Mouse (Mus musculus) mesoderm, embryonic 11.5 days (tissue): ENCODE data around the gene Mtrr.

ENCODE experiments used
- DNase-seq: peaks from one replicate; pipeline ENCODE4 v3.0.0-alpha.2; 2012; ENCODE audit warnings: low read depth, low spot score

Gene Mtrr

DNA sequence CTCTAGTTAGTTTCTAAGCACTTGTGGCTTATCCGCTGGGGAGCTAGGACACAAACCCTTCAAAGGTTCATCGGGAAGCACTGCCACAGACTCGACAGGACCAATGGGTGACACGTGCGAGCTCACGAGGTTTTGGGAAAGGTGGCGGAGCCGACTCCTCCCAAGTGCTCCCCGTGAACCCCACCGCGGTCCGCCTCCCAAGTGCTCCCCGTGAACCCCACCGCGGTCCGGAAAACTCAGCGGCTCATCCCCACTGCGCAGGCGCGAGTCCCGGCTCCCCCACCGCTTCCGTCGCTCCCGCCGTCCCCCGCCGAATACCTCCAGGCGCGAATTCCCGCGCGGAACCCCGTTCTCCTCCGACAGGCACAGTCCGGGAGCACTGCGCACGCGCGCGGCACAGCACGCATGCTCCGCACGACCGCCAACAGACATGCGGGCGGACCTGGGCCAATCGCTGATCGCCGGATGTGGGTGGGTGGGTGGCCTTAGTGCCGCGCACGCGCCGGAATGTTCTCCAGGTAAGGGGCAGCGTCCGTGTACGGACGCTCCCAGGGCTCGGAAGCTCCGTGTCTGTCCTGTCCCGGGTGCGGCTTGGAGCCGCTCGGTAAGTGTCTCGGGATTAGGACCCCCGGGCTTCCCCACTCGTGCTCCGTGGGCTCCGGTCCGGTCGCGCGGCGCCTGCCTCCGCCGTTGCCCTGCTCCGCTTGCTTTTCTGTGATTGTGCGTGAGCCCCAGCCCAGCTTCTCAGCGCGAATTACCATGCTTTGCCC lies at the start of gene Mtrr, which contains the start of gene Fastkd3:
Gene Mtrr, minus strand, starts transcription at position 403 of the 770 bp plus-strand sequence.
Gene Fastkd3, plus strand, starts transcription at position 488 of the 770 bp plus-strand sequence.
- peak; percentile 98 for DNase-seq

DNA sequence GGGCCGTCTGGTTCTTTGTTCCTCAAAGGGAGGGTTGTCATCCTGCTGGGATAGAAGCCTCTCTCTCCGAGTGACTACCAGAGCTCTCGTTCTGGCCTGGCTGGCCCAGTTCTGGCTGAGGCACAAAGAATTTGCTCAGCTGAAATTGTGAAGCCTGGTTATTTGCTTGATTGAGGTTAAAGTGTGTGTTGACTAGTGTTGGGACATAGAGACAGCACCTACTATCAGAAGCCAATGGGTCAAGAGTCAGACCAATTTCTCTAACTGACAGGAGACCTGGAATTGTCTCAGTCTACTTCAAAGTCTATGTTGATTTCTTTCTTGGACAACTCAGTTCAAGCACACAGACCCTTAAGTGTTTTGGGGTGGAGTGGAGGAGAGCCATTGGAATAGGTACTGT lies 45.1 kb upstream of the Mtrr start:
- DNase-seq, result no peak

GRCm38 (mm10) chr13:68622792-68623191 lies 40.8 kb upstream of the Mtrr start:
- DNase-seq, result no peak

DNA sequence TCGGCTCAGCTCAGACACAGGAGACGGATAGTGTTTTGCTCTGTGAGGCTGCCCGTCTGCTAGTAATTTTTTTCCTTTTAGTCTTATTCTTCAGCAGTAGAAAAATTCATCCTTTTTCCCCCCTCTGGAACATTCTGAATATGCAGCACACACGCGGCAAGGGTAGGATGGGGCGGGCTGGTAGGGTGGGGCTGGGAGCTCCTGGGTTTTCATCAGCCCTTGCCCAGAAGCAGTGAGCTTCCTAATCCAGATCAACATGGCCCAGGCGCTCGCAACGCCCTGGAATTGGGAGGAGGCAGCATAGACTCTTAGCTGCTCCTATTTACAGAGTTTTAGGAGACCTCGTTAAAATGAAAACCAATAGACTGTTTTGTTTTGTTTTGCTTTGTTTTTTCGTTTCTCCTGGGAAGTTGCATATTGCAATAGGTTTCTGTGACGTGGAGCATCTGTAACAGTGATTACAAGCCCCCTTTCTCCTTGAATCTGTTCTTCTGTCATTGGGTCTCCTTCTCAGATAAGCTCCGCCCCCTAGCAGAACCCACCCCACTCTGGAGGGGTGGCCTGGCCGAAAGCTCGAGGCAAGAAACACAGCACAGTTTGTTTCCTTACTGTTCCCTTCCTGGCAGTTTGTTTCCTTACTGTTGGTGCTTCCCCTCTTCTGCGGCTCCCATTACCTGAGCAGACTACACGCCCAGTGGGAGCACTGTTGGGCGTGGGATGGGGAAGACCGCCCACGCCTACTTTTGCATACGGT lies 25.9 kb upstream of the Mtrr start:
- no peak for DNase-seq

DNA sequence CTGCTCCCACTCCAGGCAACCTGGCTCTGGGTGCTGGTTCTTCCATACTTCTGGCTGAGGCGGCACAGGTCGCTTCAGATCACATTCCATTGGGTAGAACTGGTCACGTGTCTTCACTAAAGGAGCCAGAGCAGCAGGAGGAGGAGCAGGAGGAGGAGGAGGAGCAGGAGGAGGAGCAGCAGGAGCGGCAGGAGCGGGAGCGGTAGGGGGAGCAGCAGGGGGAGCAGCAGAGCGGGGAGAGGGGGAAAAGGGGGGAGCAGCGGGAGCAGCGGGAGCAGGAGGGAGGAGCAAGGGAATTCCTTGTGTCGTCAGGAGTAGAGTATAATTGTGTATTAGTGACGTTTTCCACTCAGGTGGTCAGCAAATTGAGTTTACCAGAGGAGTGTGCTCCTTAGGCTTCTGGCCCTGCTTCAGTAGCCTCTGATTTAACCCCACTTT lies 23.8 kb upstream of the Mtrr start:
- peak; percentile 61 for DNase-seq

DNA sequence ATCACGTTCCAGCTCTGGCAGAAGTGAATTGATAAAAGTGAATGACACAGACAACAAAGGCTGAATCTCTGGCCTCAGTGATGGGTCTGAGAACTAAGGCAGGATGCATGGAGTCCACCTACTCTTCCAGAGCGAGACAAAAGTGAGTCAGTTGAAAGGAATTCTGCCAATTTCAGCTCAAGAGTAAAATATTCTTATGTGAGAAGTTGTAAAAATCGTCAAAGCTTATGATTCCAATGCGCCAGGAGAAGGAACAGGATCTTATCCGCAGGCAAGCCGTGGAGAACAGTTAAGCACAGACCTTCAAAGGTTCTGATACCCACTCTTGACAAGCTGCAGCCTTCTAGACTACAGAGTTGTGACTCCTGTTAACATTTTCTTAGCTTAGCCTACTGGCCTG lies 21.1 kb upstream of the Mtrr start:
- DNase-seq, result no peak

DNA sequence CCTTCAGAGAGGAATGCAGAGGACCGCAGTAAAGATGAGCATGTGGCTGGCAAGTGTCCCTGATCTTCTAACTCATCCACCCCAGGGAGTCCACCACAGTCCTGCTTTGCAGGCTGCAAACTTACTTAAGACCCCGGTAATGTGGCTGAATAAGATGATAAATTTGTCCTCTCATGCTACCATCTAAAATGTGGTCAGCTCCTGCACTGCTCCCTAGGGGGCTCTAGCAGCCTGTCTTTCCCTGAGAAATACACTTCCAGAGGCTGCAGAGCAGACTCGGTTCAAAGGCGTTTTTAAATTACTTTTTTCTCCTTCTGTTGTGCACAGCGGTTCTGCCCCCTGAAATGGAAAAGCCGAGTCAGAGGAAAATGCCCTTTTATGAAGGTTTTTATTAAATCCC lies 19.2 kb upstream of the Mtrr start:
- DNase-seq, result no peak

DNA sequence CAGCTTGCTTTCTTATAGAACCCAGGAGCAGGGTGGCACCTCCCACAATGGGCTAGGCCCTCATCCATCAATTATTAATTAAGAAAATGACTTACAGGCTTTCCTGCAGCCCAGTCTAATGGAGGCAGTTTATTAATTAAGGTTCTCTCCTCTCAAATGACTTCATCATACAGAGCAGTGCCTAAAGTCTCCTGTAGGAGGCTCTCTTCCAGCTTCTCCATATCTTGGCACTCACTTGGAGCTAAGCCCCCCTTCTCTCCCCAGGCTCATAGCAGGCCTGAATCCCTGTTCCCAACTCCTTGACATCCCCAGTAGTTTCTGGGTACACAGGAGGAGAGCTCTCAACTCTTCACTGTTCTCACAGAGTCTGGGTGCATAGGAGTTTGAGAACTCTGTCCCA lies 17.0 kb upstream of the Mtrr start:
- DNase-seq, result no peak

DNA sequence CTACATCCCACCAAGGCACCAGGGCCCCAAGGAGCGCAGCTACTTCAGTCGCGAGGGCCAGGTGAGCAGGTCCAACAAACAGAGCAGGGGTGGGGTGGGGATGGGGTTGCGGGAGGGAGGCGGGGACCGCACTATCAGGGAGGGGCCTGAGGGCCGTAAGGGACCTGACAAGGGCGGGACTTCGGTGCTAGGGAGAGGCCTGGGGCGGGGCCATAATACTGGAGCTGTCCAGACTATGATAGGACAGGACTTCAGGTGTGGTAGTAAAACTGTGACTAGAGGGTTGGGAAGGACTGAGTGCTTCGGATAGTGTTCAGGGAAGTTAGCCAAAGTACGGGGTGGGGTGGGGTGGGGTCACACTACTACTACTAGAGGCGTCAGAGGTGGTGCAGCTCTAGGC lies 15.7 kb upstream of the Mtrr start:
- no peak for DNase-seq

- no peak for DNase-seq
Measured at GRCm38 (mm10) chr13:68597199-68597598, 15.2 kb upstream of the Mtrr start, which contains the start of gene 1700001L19Rik. TSS of gene 1700001L19Rik (plus strand) at chr13:68597421.

- DNase-seq, result no peak
Measured at GRCm38 (mm10) chr13:68593797-68594196, 11.8 kb upstream of the Mtrr start.

- no peak for DNase-seq
Measured at GRCm38 (mm10) chr13:68588352-68588751, 6.4 kb upstream of the Mtrr start.

DNA sequence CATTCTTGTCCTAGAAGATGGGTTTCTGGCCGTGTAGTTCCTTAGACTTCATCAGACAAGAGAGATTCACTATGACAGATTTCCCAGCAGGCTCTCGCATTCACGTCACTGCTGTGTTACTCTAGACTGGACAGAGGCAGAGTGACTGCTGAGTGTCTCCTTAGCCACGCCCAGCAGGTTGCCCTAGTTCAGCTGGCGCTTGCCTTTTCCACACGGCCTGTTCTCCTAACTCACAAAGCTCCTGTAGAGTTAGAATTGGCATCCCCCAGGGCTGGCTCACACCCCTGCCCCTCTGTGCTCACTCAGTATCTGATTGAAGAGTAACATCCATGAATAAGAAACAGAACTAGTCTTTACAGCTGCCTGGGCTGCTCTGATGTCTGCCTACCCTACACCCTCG lies 3.5 kb upstream of the Mtrr start:
- no peak for DNase-seq

DNA sequence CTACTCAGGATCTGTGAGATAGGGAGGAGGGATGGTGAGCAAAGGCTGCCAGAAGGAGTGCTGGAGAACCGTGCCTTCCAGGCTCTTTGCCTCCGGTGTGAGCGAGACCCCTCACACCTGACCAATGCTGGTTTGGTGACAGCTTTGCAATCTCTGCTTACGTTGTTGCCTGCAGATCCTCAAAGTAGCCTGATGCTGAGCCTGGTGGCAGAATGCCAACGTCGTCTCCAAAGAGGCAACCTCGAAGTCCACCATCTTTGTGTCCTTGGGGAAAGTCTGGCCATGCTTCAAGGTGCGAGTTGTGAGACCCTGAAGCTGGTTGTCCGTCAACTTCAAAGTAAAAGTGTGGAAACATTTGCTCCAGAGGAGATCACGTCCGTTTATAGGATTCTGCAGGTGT lies 2.0 kb upstream of the Mtrr start:
- no peak for DNase-seq

DNA sequence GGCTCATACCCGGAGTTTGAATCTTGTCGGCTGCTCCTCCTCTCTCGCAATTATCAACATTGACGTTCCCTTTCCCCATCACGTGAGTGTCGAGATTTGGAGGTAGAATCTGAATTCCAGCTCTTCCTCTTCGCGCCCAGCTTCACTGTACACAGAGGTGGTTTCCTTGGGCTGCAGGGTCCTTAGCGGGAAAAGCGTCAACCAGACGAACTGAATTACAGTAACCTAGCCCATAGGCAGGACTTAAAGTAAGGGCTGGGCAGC lies 500 bp upstream of the Mtrr start:
- no peak for DNase-seq

GRCm38 (mm10) chr13:68581086-68581740 lies 736 bp downstream of the Mtrr start:
- no peak for DNase-seq

- no peak for DNase-seq
Measured at GRCm38 (mm10) chr13:68577945-68578344, 4.0 kb downstream of the Mtrr start.

DNA sequence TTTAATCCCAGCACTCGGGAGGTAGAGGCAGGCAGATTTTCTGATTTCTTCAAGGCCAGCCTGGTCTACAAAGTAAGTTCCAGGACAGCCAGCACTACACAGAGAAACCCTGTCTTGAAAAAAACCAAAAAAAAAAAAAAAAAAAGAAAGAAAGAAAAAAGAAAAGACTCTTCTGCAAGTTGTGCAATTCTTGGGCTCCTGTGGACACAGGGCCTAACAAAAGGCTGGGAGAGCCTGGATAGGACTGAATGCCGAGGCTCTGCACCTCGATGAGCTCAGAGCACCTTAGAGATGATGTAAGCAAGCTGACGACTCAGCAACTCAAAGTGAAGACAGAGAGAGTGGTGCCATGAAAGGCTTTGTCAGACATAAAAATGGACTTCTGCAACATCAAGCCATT lies 7.6 kb downstream of the Mtrr start:
- DNase-seq, result no peak

DNA sequence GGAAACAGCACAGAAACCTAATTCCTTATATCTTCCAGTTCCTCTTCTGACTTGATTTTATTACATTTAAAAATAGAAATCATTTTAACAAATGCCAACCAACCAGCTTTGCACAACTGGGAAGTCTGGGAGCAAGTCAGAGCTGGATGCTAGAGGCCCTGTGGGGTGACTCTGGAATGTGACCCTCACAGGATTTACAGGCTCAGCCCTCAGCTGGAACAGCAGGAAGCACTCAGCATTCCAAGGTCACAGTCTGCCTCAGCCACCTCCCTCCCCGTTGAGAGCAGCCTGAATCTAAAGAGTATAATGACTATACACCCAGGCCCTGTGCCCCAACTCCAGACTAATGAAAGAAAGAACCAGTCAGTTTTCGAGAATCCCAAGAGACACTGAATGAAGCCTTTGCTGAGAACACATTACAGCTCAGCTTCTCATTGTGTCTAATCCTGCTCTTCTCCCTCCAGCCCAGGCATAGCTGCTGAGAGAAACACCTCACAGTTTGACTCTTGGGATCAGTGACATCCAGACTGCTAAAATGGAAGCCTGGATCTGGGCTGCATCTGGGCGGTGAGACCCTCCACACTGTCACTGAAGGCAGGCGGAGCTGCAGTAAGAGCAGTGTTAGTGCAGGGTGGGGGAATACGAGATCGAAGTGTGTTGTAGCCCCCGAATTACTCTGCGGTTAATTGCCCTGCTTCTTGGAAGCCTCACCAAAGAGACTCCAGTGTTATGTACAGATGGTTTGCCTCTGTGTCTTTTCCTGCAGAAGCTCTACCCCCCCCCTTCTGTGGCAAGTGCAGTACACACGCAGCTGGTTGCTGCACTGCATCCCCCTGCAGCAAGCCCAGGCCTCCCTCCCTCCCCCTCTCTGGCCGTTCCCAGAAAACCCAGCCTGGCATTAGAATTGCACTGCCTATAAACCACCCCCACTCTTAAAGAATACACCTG lies 8.7 kb downstream of the Mtrr start:
- DNase-seq, result peak; percentile 86

- no peak for DNase-seq
Measured at GRCm38 (mm10) chr13:68572247-68572646, 9.7 kb downstream of the Mtrr start.

GRCm38 (mm10) chr13:68569589-68570336 lies 12.2 kb downstream of the Mtrr start:
- DNase-seq, result peak; percentile 65
